Mouse (Mus musculus) liver, embryonic 13.5 days (tissue): ENCODE data around the gene Abi3. TPM values are rescaled to one million over a fixed set of nuclear protein-coding genes. Genes with fewer than 3 reads are reported as not detected.

Experiments used
- ATAC-seq: fragments of 200-750 bp; cut with Nextera tagmentation; 2 replicates; pipeline ENCODE4 v1.8.0; 2017; ENCODE audit warnings: low read depth, mild to moderate bottlenecking, moderate number of reproducible peaks, moderate library complexity
- DNase-seq: peaks from one replicate; pipeline ENCODE4 v3.0.0; 2022
- H3K27ac ChIP-seq: fragments of 300-500 bp; sonication (generic); 2 replicates; pipeline ENCODE4 v1.5.1; 2015; ENCODE audit warnings: moderate library complexity, mild to moderate bottlenecking, inconsistent platforms
- H3K27me3 ChIP-seq: fragments of 300-500 bp; sonication (generic); 2 replicates; pipeline ENCODE4 v1.6.1; 2015; ENCODE audit warnings: mild to moderate bottlenecking, inconsistent platforms
- H3K36me3 ChIP-seq: fragments of 300-500 bp; sonication (generic); 2 replicates; pipeline ENCODE4 v1.6.1; 2015; ENCODE audit warnings: mild to moderate bottlenecking, inconsistent platforms
- H3K4me1 ChIP-seq: fragments of 300-500 bp; sonication (generic); replicated peaks from 2 replicates; pipeline ENCODE4 v1.6.1; 2015; ENCODE audit warnings: inconsistent platforms
- H3K4me2 ChIP-seq: fragments of 300-500 bp; sonication (generic); 2 replicates; pipeline ENCODE4 v1.6.1; 2015; ENCODE audit warnings: inconsistent platforms, mild to moderate bottlenecking, moderate library complexity
- H3K4me3 ChIP-seq: fragments of 300-500 bp; sonication (generic); replicated peaks from 2 replicates; pipeline ENCODE4 v1.5.1; 2015; ENCODE audit warnings: mild to moderate bottlenecking, inconsistent platforms
- H3K9ac ChIP-seq: fragments of 300-500 bp; sonication (generic); 2 replicates; pipeline ENCODE4 v1.6.1; 2015; ENCODE audit warnings: mild to moderate bottlenecking, inconsistent platforms
- H3K9me3 ChIP-seq: fragments of 300-500 bp; sonication (generic); replicated peaks from 2 replicates; pipeline ENCODE4 v1.6.1; 2016; ENCODE audit warnings: inconsistent platforms
- WGBS: fragments of 180-500 bp; shearing (Covaris S2); methylation state at CpG from one replicate; pipeline ENCODE4 v1.1.7; 2015; ENCODE audit not compliant: insufficient replicate concordance; 5-methylcytosine and 5-hydroxymethylcytosine counted together
- polyA plus RNA-seq: library from polyadenylated mRNA; unstranded; fragments of >200 nt; fragmentation: Nextera tagmentation; extraction: Ambion mirVana; gene quantifications from 2 replicates; pipeline ENCODE4 v1.2.1, GENCODE M21; 2015

Abi3 gene
- polyA plus RNA-seq, 1 experiment from 2014 or later = 5.8 TPM

- DNase-seq (no peak), ATAC-seq (no peak)
- Histone ChIP-seq H3K4me1 (peaks cover 89% of the 10 kb centered on the region), H3K4me3 (no peak overlapping the region), H3K27me3 (peaks cover 30% of the 10 kb centered on the region), H3K9me3 (no peaks in the 10 kb centered on the region), H3K4me2 (no peak overlapping the region), H3K27ac (no peak overlapping the region), H3K9ac (0 out of 2 replicates have a peak overlapping the region, but pooled peaks have one; percentile 3), H3K36me3 (no peaks in the 10 kb centered on the region)
- 66% methylated on average over 8 of the region's 8 CpGs for WGBS
Observed at GRCm38 (mm10) chr11:95838999-95839868, 3.0 kb downstream of the Abi3 start.

GRCm38 (mm10) chr11:95838598-95838997 is 3.7 kb downstream of the Abi3 start:
- Histone ChIP-seq H3K4me2 (no peak overlapping the region), H3K27ac (0 out of 2 replicates have a peak overlapping the region, but pooled peaks have one; percentile 23), H3K4me1 (peaks cover 93% of the 10 kb centered on the region), H3K9ac (no peak overlapping the region), H3K36me3 (no peaks in the 10 kb centered on the region), H3K4me3 (no peak overlapping the region), H3K27me3 (peaks cover 35% of the 10 kb centered on the region), H3K9me3 (no peaks in the 10 kb centered on the region)
- DNase-seq (no peak), ATAC-seq (no peak)
- 48% methylated on average over 4 of the region's 4 CpGs for WGBS

DNA sequence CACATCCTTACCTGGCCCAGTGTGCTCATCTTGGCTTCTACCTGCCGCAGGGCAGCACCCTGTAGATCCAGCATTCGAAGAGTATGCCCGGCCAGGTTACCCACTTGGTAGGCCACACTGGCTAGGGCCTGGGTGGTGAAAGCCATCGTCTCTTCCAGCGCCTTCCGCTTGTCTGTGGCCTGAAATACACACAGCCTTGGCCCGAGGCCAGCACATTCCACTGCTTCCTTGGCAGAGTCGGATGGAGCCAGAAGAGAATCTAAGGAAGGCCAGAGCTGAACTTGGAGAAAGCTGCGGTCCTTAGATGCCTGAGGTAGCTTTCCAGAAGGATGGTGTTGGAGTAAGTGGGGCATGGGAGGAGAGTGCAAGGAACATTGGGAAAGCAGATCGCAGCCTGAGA is 5.2 kb downstream of the Abi3 start, which contains the start of gene Gngt2:
Gene Gngt2, plus strand, starts transcription at position 158 of the 400 bp plus-strand sequence.
- Histone ChIP-seq H3K4me1 (peaks cover 84% of the 10 kb centered on the region), H3K27ac (peak within 1 kb of the TSS; percentile 71), H3K36me3 (no peaks in the 10 kb centered on the region), H3K27me3 (peaks cover 51% of the 10 kb centered on the region), H3K4me2 (no peak within 1 kb of the TSS), H3K9ac (peak within 1 kb of the TSS; percentile 20; the same call in 1 of the 2 replicates), H3K9me3 (no peaks in the 10 kb centered on the region), H3K4me3 (no peak within 1 kb of the TSS)
- no peak for ATAC-seq
- 73% methylated on average over 10 of the region's 10 CpGs for WGBS
- DNase-seq = no peak

DNA sequence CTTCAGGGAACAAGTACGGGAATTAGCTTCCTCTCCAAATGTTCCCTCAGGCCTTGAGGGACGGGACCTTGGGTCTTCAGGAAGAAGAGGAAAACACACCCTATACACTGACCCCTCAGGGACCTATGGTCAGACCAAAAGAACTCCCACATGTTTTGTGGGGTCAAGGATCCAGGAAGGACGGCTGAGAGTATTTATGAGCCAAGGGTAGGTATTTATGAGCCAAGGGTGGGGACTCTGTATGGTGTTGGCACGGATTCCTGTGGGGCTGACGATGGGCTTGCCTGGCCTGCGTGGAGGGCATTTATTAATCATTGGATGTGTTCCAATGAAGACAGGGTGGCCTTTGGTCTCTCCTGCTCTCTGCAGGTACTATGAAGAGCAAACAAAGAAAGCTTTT is 5.8 kb downstream of the Abi3 start:
- Histone ChIP-seq H3K36me3 (peaks cover 2% of the 10 kb centered on the region; the same call in 1 of the 2 replicates), H3K4me3 (no peak overlapping the region), H3K27ac (no peak overlapping the region), H3K4me1 (peaks cover 80% of the 10 kb centered on the region), H3K9me3 (no peaks in the 10 kb centered on the region), H3K9ac (no peak overlapping the region), H3K4me2 (no peak overlapping the region), H3K27me3 (peaks cover 55% of the 10 kb centered on the region)
- ATAC-seq (no peak), DNase-seq (no peak)
- WGBS = 79% methylated on average over 6 of the region's 6 CpGs

DNA sequence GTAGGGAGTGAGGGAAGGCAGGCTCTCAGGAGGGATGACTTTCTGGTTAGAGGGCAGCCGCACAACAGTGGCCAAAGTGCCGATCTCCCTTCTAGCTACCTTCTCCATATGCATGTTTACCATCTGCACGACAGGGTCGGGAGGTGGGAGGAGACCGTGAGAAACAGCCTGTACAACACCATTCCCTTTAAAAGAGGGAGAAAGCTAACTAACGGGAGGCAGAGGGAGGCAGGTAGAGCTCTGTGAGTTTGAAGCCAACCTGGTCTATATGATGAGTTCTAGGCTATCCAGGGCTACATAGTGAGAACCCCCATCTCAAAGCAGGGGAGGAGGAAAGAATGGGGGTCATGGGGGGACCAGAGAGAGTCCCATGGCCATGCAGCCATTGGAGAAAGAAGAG is 6.4 kb downstream of the Abi3 start:
- Histone ChIP-seq H3K9me3 (no peaks in the 10 kb centered on the region), H3K9ac (peak overlapping the region; percentile 20; the same call in 1 of the 2 replicates), H3K27me3 (peaks cover 56% of the 10 kb centered on the region), H3K27ac (peak overlapping the region; percentile 71), H3K4me3 (no peak overlapping the region), H3K36me3 (peaks cover 8% of the 10 kb centered on the region), H3K4me2 (peak overlapping the region; percentile 62), H3K4me1 (peaks cover 80% of the 10 kb centered on the region)
- WGBS = 19% methylated on average over 6 of the region's 6 CpGs
- DNase-seq = no peak
- no peak for ATAC-seq

GRCm38 (mm10) chr11:95834742-95835710 is 7.2 kb downstream of the Abi3 start:
- peaks cover 16% of the 10 kb centered on the region for H3K36me3 ChIP-seq
- DNase-seq (peak; percentile 57), ATAC-seq (peak; percentile 80)
- H3K9me3 ChIP-seq = no peaks in the 10 kb centered on the region
- H3K27me3 ChIP-seq = peaks cover 56% of the 10 kb centered on the region
- peaks cover 82% of the 10 kb centered on the region for H3K4me1 ChIP-seq
- H3K9ac ChIP-seq = peak overlapping the region; percentile 20
- H3K27ac ChIP-seq = peak overlapping the region; percentile 71
- H3K4me2 ChIP-seq = peak overlapping the region; percentile 62
- H3K4me3 ChIP-seq = peak overlapping the region; percentile 30
- WGBS = 2% methylated on average over 15 of the region's 15 CpGs

GRCm38 (mm10) chr11:95834143-95834667 is 8.1 kb downstream of the Abi3 start:
- 1% methylated on average over 22 of the region's 22 CpGs for WGBS
- ATAC-seq (peak; percentile 28; the same call in 1 of the 2 replicates), DNase-seq (peak; percentile 47)
- peak overlapping the region; percentile 62 for H3K4me2 ChIP-seq
- peaks cover 85% of the 10 kb centered on the region for H3K4me1 ChIP-seq
- H3K27me3 ChIP-seq = peaks cover 64% of the 10 kb centered on the region
- H3K9ac ChIP-seq = peak overlapping the region; percentile 20
- peaks cover 18% of the 10 kb centered on the region for H3K36me3 ChIP-seq
- H3K4me3 ChIP-seq = peak overlapping the region; percentile 30
- H3K9me3 ChIP-seq = no peaks in the 10 kb centered on the region
- H3K27ac ChIP-seq = peak overlapping the region; percentile 71; the same call in 1 of the 2 replicates

DNA sequence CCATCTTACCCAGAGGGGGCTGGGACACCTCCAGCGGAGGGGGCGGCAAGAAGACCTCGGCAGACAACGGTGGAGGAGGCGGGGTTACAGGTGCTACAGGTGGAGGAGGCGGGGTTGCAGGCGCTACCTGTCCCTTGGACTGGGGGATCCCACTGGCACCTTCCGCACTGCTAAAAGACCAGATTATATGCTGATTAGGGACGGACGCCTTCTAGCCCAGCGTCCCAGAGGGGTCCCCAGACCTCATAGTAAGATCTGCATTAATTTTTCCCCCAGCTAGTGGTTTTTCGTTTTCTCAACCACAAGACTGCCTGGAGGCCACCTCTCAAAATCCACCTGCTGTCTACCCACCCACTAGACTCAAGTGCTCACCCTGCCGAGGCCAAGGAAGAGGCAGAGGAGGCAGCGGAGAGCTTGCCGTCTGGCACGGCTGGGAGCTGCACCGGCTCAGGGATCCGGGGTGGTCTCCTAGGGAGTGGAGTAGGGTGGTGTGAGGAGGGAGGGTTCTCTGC is 8.6 kb downstream of the Abi3 start:
- Histone ChIP-seq H3K9me3 (no peaks in the 10 kb centered on the region), H3K27me3 (peaks cover 69% of the 10 kb centered on the region), H3K4me1 (peaks cover 85% of the 10 kb centered on the region), H3K36me3 (peaks cover 21% of the 10 kb centered on the region), H3K9ac (peak overlapping the region; percentile 20), H3K4me2 (peak overlapping the region; percentile 62), H3K27ac (0 out of 2 replicates have a peak overlapping the region, but pooled peaks have one; percentile 41), H3K4me3 (peak overlapping the region; percentile 30)
- WGBS = 19% methylated on average over 18 of the region's 18 CpGs
- DNase-seq = no peak
- ATAC-seq = 0 out of 2 replicates have a peak, but pooled peaks have one; percentile 0

- peaks cover 75% of the 10 kb centered on the region for H3K27me3 ChIP-seq
- 55% methylated on average over 8 of the region's 8 CpGs for WGBS
Observed at GRCm38 (mm10) chr11:95833006-95833570, 9.2 kb downstream of the Abi3 start.

More at GRCm38 (mm10) chr11:95833006-95833570, 9.2 kb downstream of the Abi3 start:
- Histone ChIP-seq H3K27ac (no peak overlapping the region), H3K4me2 (peak overlapping the region; percentile 62), H3K4me3 (no peak overlapping the region), H3K9ac (no peak overlapping the region), H3K9me3 (no peaks in the 10 kb centered on the region), H3K4me1 (peaks cover 85% of the 10 kb centered on the region), H3K36me3 (peaks cover 23% of the 10 kb centered on the region)
- DNase-seq (no peak), ATAC-seq (no peak)
